Mouse (Mus musculus) hindbrain, embryonic 10.5 days (tissue): ENCODE data around the gene Rbfox2. TPM values are rescaled to one million over a fixed set of nuclear protein-coding genes. Genes with fewer than 3 reads are reported as not detected.

Experiments
- DNase-seq: peaks from one replicate; pipeline ENCODE4 v3.0.0-alpha.2; 2017; ENCODE audit warnings: low spot score
- H3K27ac ChIP-seq: fragments of 300-500 bp; sonication (generic); 2 replicates; pipeline ENCODE4 v1.5.1; 2016; ENCODE audit warnings: mild to moderate bottlenecking, moderate library complexity
- H3K27me3 ChIP-seq: fragments of 300-500 bp; sonication (generic); 2 replicates; pipeline ENCODE4 v1.6.1; 2016; ENCODE audit warnings: mild to moderate bottlenecking; ENCODE audit not compliant: poor library complexity, insufficient read depth, severe bottlenecking
- H3K36me3 ChIP-seq: fragments of 300-500 bp; sonication (generic); 2 replicates; pipeline ENCODE4 v1.6.1; 2016; ENCODE audit warnings: mild to moderate bottlenecking, moderate library complexity
- H3K4me1 ChIP-seq: fragments of 300-500 bp; sonication (generic); replicated peaks from 2 replicates; pipeline ENCODE4 v1.6.1; 2016; ENCODE audit warnings: mild to moderate bottlenecking
- H3K4me3 ChIP-seq: fragments of 300-500 bp; sonication (generic); 2 replicates; pipeline ENCODE4 v1.5.1; 2016; ENCODE audit warnings: mild to moderate bottlenecking, moderate library complexity
- H3K9me3 ChIP-seq: fragments of 300-500 bp; sonication (generic); 2 replicates; pipeline ENCODE4 v1.6.1; 2016; ENCODE audit warnings: mild to moderate bottlenecking, moderate library complexity
- WGBS: fragments of 180-500 bp; shearing (Covaris S2); methylation state at CpG from one replicate; pipeline ENCODE4 v1.1.7; 2016; 5-methylcytosine and 5-hydroxymethylcytosine counted together
- polyA plus RNA-seq: library from polyadenylated mRNA; unstranded; fragments of >200 nt; fragmentation: Nextera tagmentation; extraction: Ambion mirVana; gene quantifications from 2 replicates; pipeline ENCODE4 v1.2.1, GENCODE M21; 2016

Rbfox2 gene
- polyA plus RNA-seq, 1 experiment from 2014 or later, result 77.8 TPM

- H3K9me3 ChIP-seq, result 0 out of 2 replicates have a peak, but pooled peaks cover 4% of the 10 kb centered on the region
- no peak overlapping the region for H3K4me3 ChIP-seq
- no peaks in the 10 kb centered on the region for H3K27me3 ChIP-seq
- DNase-seq, result no peak
- H3K4me1 ChIP-seq, result peaks cover 12% of the 10 kb centered on the region
- no peak overlapping the region for H3K27ac ChIP-seq
- WGBS, result 93% methylated on average over 1 of the region's 1 CpGs
- peaks cover 9% of the 10 kb centered on the region for H3K36me3 ChIP-seq
Observed at GRCm38 (mm10) chr15:77186096-77186495, 120.7 kb downstream of the Rbfox2 start.

GRCm38 (mm10) chr15:77185614-77186013 is 121.2 kb downstream of the Rbfox2 start:
- 0 out of 2 replicates have a peak, but pooled peaks cover 4% of the 10 kb centered on the region for H3K9me3 ChIP-seq
- peak; percentile 40 for DNase-seq
- 37% methylated on average over 5 of the region's 5 CpGs for WGBS
- H3K27me3 ChIP-seq, result no peaks in the 10 kb centered on the region
- peaks cover 12% of the 10 kb centered on the region for H3K4me1 ChIP-seq
- H3K36me3 ChIP-seq, result peaks cover 9% of the 10 kb centered on the region
- H3K27ac ChIP-seq, result no peak overlapping the region
- H3K4me3 ChIP-seq, result no peak overlapping the region

- Histone ChIP-seq H3K27me3 (no peaks in the 10 kb centered on the region), H3K4me1 (peaks cover 4% of the 10 kb centered on the region)
- WGBS, result 88% methylated on average over 5 of the region's 5 CpGs
Observed at GRCm38 (mm10) chr15:77182800-77183199, 124.0 kb downstream of the Rbfox2 start.

GRCm38 (mm10) chr15:77174018-77174417 is 132.8 kb downstream of the Rbfox2 start:
- Histone ChIP-seq H3K4me1 (no peaks in the 10 kb centered on the region), H3K4me3 (no peak overlapping the region), H3K27me3 (no peaks in the 10 kb centered on the region), H3K36me3 (no peaks in the 10 kb centered on the region), H3K9me3 (no peaks in the 10 kb centered on the region), H3K27ac (no peak overlapping the region)
- WGBS, result 86% methylated on average over 5 of the region's 5 CpGs
- DNase-seq, result no peak

More at GRCm38 (mm10) chr15:77182800-77183199, 124.0 kb downstream of the Rbfox2 start:
- Histone ChIP-seq H3K36me3 (peaks cover 9% of the 10 kb centered on the region), H3K9me3 (0 out of 2 replicates have a peak, but pooled peaks cover 4% of the 10 kb centered on the region), H3K27ac (no peak overlapping the region), H3K4me3 (no peak overlapping the region)
- no peak for DNase-seq

DNA sequence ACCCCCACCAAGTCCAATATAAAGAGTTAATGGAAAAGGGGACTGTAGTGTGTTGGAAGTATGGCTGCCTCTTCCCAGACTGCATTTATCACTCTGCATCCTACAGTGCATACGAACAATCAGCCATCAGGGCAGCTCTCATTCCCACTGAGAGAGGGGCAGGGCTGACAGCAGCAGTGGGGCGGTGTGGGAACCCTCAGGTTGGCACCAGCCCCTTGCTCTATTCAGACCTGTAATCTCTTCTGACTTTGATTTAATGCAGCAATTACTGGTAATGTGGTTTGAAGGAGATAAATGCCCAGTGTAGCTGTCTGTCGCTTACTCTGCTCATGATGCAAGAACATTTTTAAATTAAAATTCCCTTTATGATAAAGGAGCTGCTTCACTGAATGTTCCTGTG is 134.4 kb downstream of the Rbfox2 start:
- Histone ChIP-seq H3K27me3 (no peaks in the 10 kb centered on the region), H3K9me3 (no peaks in the 10 kb centered on the region), H3K4me3 (no peak overlapping the region), H3K36me3 (no peaks in the 10 kb centered on the region), H3K4me1 (no peaks in the 10 kb centered on the region), H3K27ac (no peak overlapping the region)
- no peak for DNase-seq
- 78% methylated on average over 3 of the region's 3 CpGs for WGBS

DNA sequence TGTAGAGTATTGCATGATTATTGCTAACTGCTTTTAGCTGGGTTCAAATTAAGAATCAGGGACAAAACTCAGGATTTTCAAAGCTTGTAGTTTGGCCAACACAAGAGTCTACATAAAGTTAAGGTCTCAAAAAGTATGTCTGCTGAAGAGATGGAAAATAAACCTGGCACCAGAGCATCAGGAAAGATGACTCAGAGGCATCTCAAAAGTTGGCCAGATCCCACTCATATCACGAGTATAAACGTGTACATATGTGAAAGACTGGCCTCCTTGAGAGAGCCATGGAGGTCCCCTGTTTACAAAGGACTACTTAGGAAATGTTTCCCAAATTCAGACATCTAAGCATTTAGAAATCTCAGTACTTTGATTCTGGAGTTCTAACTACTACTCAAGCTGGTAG is 138.0 kb downstream of the Rbfox2 start:
- no peak for DNase-seq
- Histone ChIP-seq H3K4me1 (peaks cover 5% of the 10 kb centered on the region), H3K27ac (no peak overlapping the region), H3K27me3 (no peaks in the 10 kb centered on the region), H3K4me3 (no peak overlapping the region), H3K36me3 (no peaks in the 10 kb centered on the region), H3K9me3 (no peaks in the 10 kb centered on the region)
- 93% methylated on average over 2 of the region's 2 CpGs for WGBS

- 91% methylated on average over 1 of the region's 1 CpGs for WGBS
- Histone ChIP-seq H3K27me3 (no peaks in the 10 kb centered on the region), H3K4me3 (no peak overlapping the region), H3K4me1 (peaks cover 16% of the 10 kb centered on the region), H3K36me3 (no peaks in the 10 kb centered on the region), H3K27ac (no peak overlapping the region), H3K9me3 (no peaks in the 10 kb centered on the region)
- no peak for DNase-seq
Observed at GRCm38 (mm10) chr15:77166225-77166732, 140.5 kb downstream of the Rbfox2 start.

GRCm38 (mm10) chr15:77163336-77163735 is 143.5 kb downstream of the Rbfox2 start:
- H3K27me3 ChIP-seq, result no peaks in the 10 kb centered on the region
- no peak for DNase-seq
- H3K36me3 ChIP-seq, result no peaks in the 10 kb centered on the region
- H3K27ac ChIP-seq, result no peak overlapping the region
- 53% methylated on average over 6 of the region's 6 CpGs for WGBS
- H3K4me1 ChIP-seq, result peaks cover 19% of the 10 kb centered on the region
- no peaks in the 10 kb centered on the region for H3K9me3 ChIP-seq
- H3K4me3 ChIP-seq, result no peak overlapping the region

- H3K27me3 ChIP-seq, result no peaks in the 10 kb centered on the region
- no peak for DNase-seq
- no peak overlapping the region for H3K4me3 ChIP-seq
- H3K36me3 ChIP-seq, result no peaks in the 10 kb centered on the region
- no peaks in the 10 kb centered on the region for H3K9me3 ChIP-seq
- no peak overlapping the region for H3K27ac ChIP-seq
- peaks cover 19% of the 10 kb centered on the region for H3K4me1 ChIP-seq
- 77% methylated on average over 6 of the region's 6 CpGs for WGBS
Observed at GRCm38 (mm10) chr15:77162931-77163330, 143.9 kb downstream of the Rbfox2 start.

DNA sequence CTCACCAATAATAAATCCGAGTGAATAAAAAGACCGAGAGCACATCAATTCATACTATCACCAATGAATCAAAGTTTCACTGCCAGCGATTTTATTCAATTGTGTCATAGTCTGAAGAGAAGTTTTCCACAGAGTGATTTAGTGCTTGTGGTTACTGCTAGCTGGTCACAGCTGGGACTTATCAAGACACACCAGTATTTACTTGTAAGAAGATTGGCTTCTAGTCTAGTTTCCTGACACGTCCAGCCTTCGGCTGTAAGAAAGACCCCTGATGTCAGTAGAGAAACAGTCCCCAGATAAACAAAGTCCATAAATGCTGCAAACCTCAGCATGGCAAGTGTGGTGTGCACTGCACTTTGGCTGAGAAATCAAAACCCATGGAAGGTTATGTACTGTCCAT is 145.4 kb downstream of the Rbfox2 start:
- Histone ChIP-seq H3K4me3 (no peak overlapping the region), H3K27ac (no peak overlapping the region), H3K9me3 (no peaks in the 10 kb centered on the region), H3K27me3 (no peaks in the 10 kb centered on the region), H3K4me1 (peaks cover 24% of the 10 kb centered on the region), H3K36me3 (no peaks in the 10 kb centered on the region)
- WGBS, result 78% methylated on average over 5 of the region's 5 CpGs
- DNase-seq, result no peak

GRCm38 (mm10) chr15:77160848-77161247 is 146.0 kb downstream of the Rbfox2 start:
- 96% methylated on average over 4 of the region's 4 CpGs for WGBS
- no peaks in the 10 kb centered on the region for H3K36me3 ChIP-seq
- H3K4me3 ChIP-seq, result no peak overlapping the region
- no peaks in the 10 kb centered on the region for H3K9me3 ChIP-seq
- no peak overlapping the region for H3K27ac ChIP-seq
- DNase-seq, result no peak
- peaks cover 25% of the 10 kb centered on the region for H3K4me1 ChIP-seq
- no peaks in the 10 kb centered on the region for H3K27me3 ChIP-seq

DNA sequence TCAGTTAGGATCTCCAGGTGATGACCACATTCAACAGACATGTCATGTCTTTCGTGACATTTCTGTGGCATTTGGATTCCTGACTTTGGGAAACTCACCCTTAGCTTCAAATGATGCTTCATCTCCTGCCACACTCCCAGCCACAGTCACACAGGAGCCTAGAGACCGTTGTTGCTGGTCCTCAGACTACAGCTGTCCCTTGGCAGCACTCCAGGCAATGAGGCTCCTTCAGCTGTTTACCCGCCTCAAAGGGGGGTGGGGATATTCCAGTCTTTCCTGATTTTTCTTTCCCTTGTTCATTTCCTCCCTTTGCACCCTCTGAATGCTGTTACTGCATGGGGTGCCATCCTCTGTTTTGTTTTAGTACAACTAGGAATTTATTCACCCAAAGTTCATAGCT is 150.3 kb downstream of the Rbfox2 start:
- peaks cover 40% of the 10 kb centered on the region for H3K4me1 ChIP-seq
- H3K4me3 ChIP-seq, result no peak overlapping the region
- H3K36me3 ChIP-seq, result no peaks in the 10 kb centered on the region
- H3K27me3 ChIP-seq, result no peaks in the 10 kb centered on the region
- no peak for DNase-seq
- WGBS, result 73% methylated on average over 3 of the region's 3 CpGs
- no peak overlapping the region for H3K27ac ChIP-seq
- no peaks in the 10 kb centered on the region for H3K9me3 ChIP-seq

GRCm38 (mm10) chr15:77154248-77154785 is 152.5 kb downstream of the Rbfox2 start:
- WGBS, result 76% methylated on average over 10 of the region's 10 CpGs
- Histone ChIP-seq H3K36me3 (no peaks in the 10 kb centered on the region), H3K4me1 (peaks cover 60% of the 10 kb centered on the region), H3K9me3 (no peaks in the 10 kb centered on the region), H3K27ac (no peak overlapping the region; the same call in 1 of the 2 replicates), H3K4me3 (no peak overlapping the region), H3K27me3 (no peaks in the 10 kb centered on the region)
- DNase-seq, result no peak

DNA sequence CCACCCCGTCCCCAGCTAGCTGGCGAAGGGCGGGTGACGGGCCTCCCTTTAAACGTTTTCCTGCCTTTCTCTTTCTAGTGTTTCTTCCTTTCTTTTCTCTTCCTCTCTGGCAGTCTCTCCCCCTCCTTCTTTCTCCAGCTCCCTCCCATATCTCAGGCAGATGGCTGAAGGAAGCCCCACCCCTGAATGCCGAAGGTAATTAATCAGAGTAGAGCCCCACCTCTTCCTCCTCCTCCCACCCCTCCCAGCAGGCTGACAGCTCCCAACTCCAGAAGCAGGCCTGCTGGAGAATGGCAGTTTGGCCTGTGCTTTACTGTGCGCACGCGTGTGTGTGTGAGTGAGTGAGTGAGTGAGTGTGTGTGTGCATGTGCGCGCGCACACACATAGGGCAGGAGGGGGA is 153.2 kb downstream of the Rbfox2 start:
- WGBS, result 2% methylated on average over 12 of the region's 12 CpGs
- Histone ChIP-seq H3K4me1 (peaks cover 64% of the 10 kb centered on the region), H3K9me3 (no peaks in the 10 kb centered on the region), H3K36me3 (no peaks in the 10 kb centered on the region), H3K27me3 (no peaks in the 10 kb centered on the region), H3K27ac (peak overlapping the region; percentile 89), H3K4me3 (peak overlapping the region; percentile 63)
- DNase-seq, result peak; percentile 84
